Comparison of ENCODE assay signal across 13 mouse cellular contexts in genomic region chr5:105346463-105346862, GRCm38 (mm10). TPM values are rescaled to one million over a fixed set of nuclear protein-coding genes. Genes with fewer than 3 reads are reported as not detected.
DNase-seq lines count a peak whose midpoint lies in the region; ATAC-seq and TF ChIP-seq lines count a peak whose summit lies in the region.
"Had no signal": no experiment of that assay in that cellular context is flagged by ENCODE, and none has a peak within 500 bp of the region (broad histone marks: within the 10 kb centered on the region; RNA-seq: fewer than 3 reads in every experiment).

No protein-coding gene starts in this region.

- TF ChIP-seq CTCF in kidney, postnatal 0 days (IDR thresholded peaks at IDR 0.05; ENCODE audit: low read depth): no peak
- TF ChIP-seq CTCF in bone marrow macrophage, adult 2 months (IDR thresholded peaks at IDR 0.05; ENCODE audit: low read depth, low read length): no peak

- no peaks in the 10 kb centered on the region for H3K36me3 ChIP-seq in kidney, postnatal 0 days (ENCODE audit: insufficient read depth, low read length)
- no peaks in the 10 kb centered on the region for H3K36me3 ChIP-seq in kidney, embryonic 15.5 days
- H3K36me3 ChIP-seq in liver, embryonic 11.5 days (ENCODE audit: control insufficient read depth, insufficient read depth, low read length): no peaks in the 10 kb centered on the region
- H3K36me3 ChIP-seq: forebrain, embryonic 12.5 days; limb, embryonic 12.5 days had no signal

- no peak overlapping the region for H3K4me3 ChIP-seq in kidney, postnatal 0 days (replicated peaks; ENCODE audit: low read depth, low read length)
- no peak overlapping the region for H3K4me3 ChIP-seq in kidney, embryonic 15.5 days (replicated peaks)
- no peak overlapping the region for H3K4me3 ChIP-seq in bone marrow macrophage, adult 2 months (ENCODE audit: insufficient read depth, low read length)
- no peak overlapping the region for H3K4me3 ChIP-seq in liver, embryonic 11.5 days (ENCODE audit: low read depth, low read length)
- H3K4me3 ChIP-seq: forebrain, embryonic 12.5 days; limb, embryonic 12.5 days had no signal

- no peaks in the 10 kb centered on the region for H3K4me1 ChIP-seq in kidney, postnatal 0 days (replicated peaks; ENCODE audit: insufficient read depth, low read length)
- H3K4me1 ChIP-seq in kidney, embryonic 15.5 days: no peaks in the 10 kb centered on the region
- H3K4me1 ChIP-seq in bone marrow macrophage, adult 2 months (ENCODE audit: control insufficient read depth, insufficient read depth, low read length): peaks cover 30% of the 10 kb centered on the region
- H3K4me1 ChIP-seq in liver, embryonic 11.5 days (replicated peaks; ENCODE audit: control insufficient read depth, insufficient read depth, low read length): no peaks in the 10 kb centered on the region
- H3K4me1 ChIP-seq: forebrain, embryonic 12.5 days; limb, embryonic 12.5 days had no signal

- H3K27me3 ChIP-seq in kidney, postnatal 0 days (ENCODE audit: insufficient read depth, low read length): no peaks in the 10 kb centered on the region
- no peaks in the 10 kb centered on the region for H3K27me3 ChIP-seq in kidney, embryonic 15.5 days
- no peaks in the 10 kb centered on the region for H3K27me3 ChIP-seq in liver, embryonic 11.5 days (replicated peaks; ENCODE audit: control insufficient read depth, insufficient read depth, low read length)
- H3K27me3 ChIP-seq: forebrain, embryonic 12.5 days; limb, embryonic 12.5 days had no signal

- no peak overlapping the region for H3K4me2 ChIP-seq in kidney, postnatal 0 days (ENCODE audit: low read length)
- H3K4me2 ChIP-seq in kidney, embryonic 15.5 days: no peak overlapping the region
- no peak overlapping the region for H3K4me2 ChIP-seq in liver, embryonic 11.5 days
- H3K4me2 ChIP-seq: forebrain, embryonic 12.5 days; limb, embryonic 12.5 days had no signal

- ATAC-seq in kidney, postnatal 0 days (replicated peaks; ENCODE audit: low FRiP score, low read depth): no peak
- no peak for ATAC-seq in kidney, embryonic 15.5 days (replicated peaks; ENCODE audit: low FRiP score)
- ATAC-seq in liver, embryonic 11.5 days (replicated peaks; ENCODE audit: low FRiP score): peak; percentile 49; the same call in 1 of the 2 replicates
- no peak for ATAC-seq in monocyte, adult 5-6 weeks (replicated peaks; ENCODE audit: insufficient number of reproducible peaks, low FRiP score, low TSS enrichment, poor library complexity, severe bottlenecking)

- DNase-seq in kidney, postnatal 0 days (ENCODE audit: low spot score): peak; percentile 4
- DNase-seq in liver, embryonic 11.5 days (ENCODE audit: low spot score): no peak
- DNase-seq in naive thymus-derived CD4-positive, alpha-beta T cell, adult 2 months (ENCODE audit: low read depth): peak; percentile 43
- DNase-seq in kidney, adult 11 months: no peak
- DNase-seq in cerebellum, postnatal 36 days: no peak
- DNase-seq: kidney, postnatal 4 days had no signal

- TF ChIP-seq POLR2A in bone marrow macrophage, adult 2 months (IDR thresholded peaks at IDR 0.05; ENCODE audit: borderline replicate concordance, low read depth, low read length): no peak

- no peak overlapping the region for H3K9ac ChIP-seq in kidney, postnatal 0 days (ENCODE audit: low read depth, low read length)
- H3K9ac ChIP-seq in kidney, embryonic 15.5 days: no peak overlapping the region
- no peak overlapping the region for H3K9ac ChIP-seq in liver, embryonic 11.5 days (ENCODE audit: low read depth, low read length)
- H3K9ac ChIP-seq: forebrain, embryonic 12.5 days; limb, embryonic 12.5 days had no signal

- H3K9me3 ChIP-seq in kidney, postnatal 0 days (replicated peaks; ENCODE audit: low read length): no peaks in the 10 kb centered on the region
- no peaks in the 10 kb centered on the region for H3K9me3 ChIP-seq in kidney, embryonic 15.5 days (replicated peaks)
- H3K9me3 ChIP-seq in liver, embryonic 11.5 days (ENCODE audit: control insufficient read depth, low read length): no peaks in the 10 kb centered on the region
- H3K9me3 ChIP-seq: forebrain, embryonic 12.5 days; limb, embryonic 12.5 days had no signal

- no peak overlapping the region for H3K27ac ChIP-seq in kidney, postnatal 0 days
- H3K27ac ChIP-seq in kidney, embryonic 15.5 days: no peak overlapping the region
- H3K27ac ChIP-seq in bone marrow macrophage, adult 2 months (ENCODE audit: insufficient read depth, low read depth, low read length): peak overlapping the region; percentile 33
- H3K27ac ChIP-seq in liver, embryonic 11.5 days (ENCODE audit: low read depth, low read length): no peak overlapping the region
- H3K27ac ChIP-seq: forebrain, embryonic 12.5 days; limb, embryonic 12.5 days had no signal

RNA-seq across cellular contexts. Expression of gene Gbp6, which starts 53.0 kb away (rescaled TPM):
- 1.9 and 2.1 TPM in 2 replicates for polyA plus RNA-seq in kidney, postnatal 0 days (2015; fragmentation: Nextera tagmentation; extraction: Ambion mirVana)
- polyA plus RNA-seq in kidney, embryonic 15.5 days (2015; fragmentation: Nextera tagmentation; extraction: Ambion mirVana): 0.56 and 0.91 TPM in 2 replicates
- 3.7 and 5.6 TPM in 2 replicates for polyA plus RNA-seq in bone marrow macrophage, adult 2 months (2012; ENCODE audit: insufficient read depth, insufficient read length, missing spikeins)
- polyA plus RNA-seq in liver, embryonic 11.5 days (2014; fragmentation: Nextera tagmentation; extraction: Ambion mirVana): 0.18 and 0.25 TPM in 2 replicates
- total RNA-seq in monocyte, adult 5-6 weeks (2017): 6.2 to 13.3 TPM (median 7.7 TPM) in 3 replicates

RNA-seq across cellular contexts. Expression of gene Gm43302, which starts 53.0 kb away (rescaled TPM):
- polyA plus RNA-seq in kidney, postnatal 0 days (2015; fragmentation: Nextera tagmentation; extraction: Ambion mirVana): not detected in 2 replicates
- polyA plus RNA-seq in kidney, embryonic 15.5 days (2015; fragmentation: Nextera tagmentation; extraction: Ambion mirVana): 0.31 TPM in 1 of 2 replicates, not detected in the other
- polyA plus RNA-seq in bone marrow macrophage, adult 2 months (2012; ENCODE audit: insufficient read depth, insufficient read length, missing spikeins): not detected in 2 replicates
- polyA plus RNA-seq in liver, embryonic 11.5 days (2014; fragmentation: Nextera tagmentation; extraction: Ambion mirVana): not detected in 2 replicates
- total RNA-seq in monocyte, adult 5-6 weeks (2017): 0.67 TPM in 1 of 3 replicates, not detected in the others
- total RNA-seq: hematopoietic stem cell, adult 5-6 weeks; MEL had no signal
- polyA plus RNA-seq: forebrain, embryonic 12.5 days; limb, embryonic 12.5 days had no signal

Comparison
In these comparisons a context has a peak if more than half of its experiments do, and no peak if none do; other contexts are left out.
1. DNase-seq: peak in kidney, postnatal 0 days (single experiment) and naive thymus-derived CD4-positive, alpha-beta T cell, adult 2 months (single experiment); none in liver, embryonic 11.5 days (single experiment), kidney, adult 11 months (single experiment) and cerebellum, postnatal 36 days (0 of 2).